Mouse (Mus musculus): ENCODE measurements at regions not wholly inside any gene's neighbourhood (a gene's known extent, or its start where the extent isn't known, plus 50 kb on each side); places are given as distances from the start of the nearest gene placed in this dataset.
A peak's percentile ranks its signal among the peaks of the same experiment; 100 is the strongest.

DNA sequence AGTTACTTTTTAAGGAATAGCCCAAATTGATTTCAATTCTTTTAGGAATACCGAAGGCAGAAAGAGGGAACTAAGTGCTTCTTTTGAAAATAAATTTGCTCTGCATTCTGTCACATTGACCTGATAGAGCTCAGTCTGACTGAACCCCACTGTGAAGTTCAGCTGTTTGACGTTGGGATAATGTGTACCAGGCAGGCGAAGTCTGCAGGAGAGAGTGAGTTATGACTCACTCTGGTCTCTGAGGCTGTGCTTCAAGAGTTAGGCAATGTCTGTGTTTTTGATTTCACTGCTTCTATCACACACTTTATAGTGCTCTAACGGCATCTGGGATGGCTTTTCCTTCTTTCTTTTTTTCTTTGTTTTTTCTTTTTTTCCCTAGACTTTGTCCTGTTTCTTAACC is 283.5 kb downstream of the Naf1 start:
- no peak for DNase-seq (ENCODE audit: low read depth, low spot score)

DNA sequence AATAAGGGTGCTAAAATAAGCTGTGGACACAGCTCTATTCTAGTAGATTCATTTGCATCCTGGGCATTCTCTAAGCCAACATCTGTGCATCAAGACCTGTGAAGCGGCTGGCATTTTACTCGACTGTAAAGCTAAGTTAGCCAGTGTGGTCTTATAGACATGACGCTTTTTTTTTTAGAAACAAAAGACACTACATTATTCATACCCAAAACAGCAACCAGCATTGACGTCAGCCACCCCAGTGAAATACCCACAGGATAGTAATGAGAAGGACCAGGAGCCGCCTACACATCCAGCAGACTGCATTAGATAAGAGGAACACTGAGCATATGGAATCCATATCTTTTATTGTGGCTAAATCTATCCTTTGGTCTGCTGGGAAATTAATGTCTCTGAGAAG is 321.7 kb downstream of the Naf1 start:
- peak; percentile 91 for DNase-seq (ENCODE audit: low read depth, low spot score)

DNA sequence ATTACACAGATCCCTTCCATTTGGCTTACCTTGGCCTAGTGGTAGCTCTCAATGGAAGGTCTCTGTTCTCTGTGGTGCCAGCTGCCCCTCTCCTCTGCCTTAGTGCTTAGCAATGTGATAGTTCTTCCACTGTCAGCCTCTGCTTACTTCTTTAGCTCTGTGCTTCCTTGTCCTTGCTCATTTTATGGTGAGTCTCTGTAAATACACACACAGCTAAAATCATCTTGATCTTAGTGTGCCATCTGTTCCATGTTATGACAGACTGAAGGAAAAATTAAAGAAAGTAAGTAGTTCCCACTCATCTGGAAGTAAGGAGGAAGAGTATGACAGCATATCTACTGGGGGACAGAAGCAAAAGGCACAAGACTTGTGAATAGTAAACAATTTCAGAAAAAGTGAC is 324.4 kb upstream of the Nat3 start:
- DNase-seq (ENCODE audit: low read depth, low spot score), result peak; percentile 22

DNA sequence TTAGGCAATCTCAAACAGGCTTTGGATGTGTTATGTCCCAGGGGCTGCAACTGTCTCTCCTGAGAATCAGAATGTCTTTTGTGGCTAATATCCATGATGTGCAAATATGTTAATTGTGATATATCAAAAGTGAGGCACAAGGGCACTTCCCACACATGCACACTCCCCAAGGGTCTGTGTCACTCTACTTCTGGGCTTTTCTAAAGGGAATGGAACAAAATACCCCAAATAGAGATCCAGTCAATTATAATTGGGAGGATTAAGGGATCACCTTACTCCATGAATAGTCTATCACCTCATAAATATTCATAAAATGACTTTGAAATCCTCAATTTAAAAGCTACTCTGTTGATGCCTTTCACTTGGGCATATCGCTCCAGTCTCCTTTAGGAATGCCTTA is 317.6 kb upstream of the Nat3 start:
- DNase-seq (ENCODE audit: low read depth, low spot score), result no peak

DNA sequence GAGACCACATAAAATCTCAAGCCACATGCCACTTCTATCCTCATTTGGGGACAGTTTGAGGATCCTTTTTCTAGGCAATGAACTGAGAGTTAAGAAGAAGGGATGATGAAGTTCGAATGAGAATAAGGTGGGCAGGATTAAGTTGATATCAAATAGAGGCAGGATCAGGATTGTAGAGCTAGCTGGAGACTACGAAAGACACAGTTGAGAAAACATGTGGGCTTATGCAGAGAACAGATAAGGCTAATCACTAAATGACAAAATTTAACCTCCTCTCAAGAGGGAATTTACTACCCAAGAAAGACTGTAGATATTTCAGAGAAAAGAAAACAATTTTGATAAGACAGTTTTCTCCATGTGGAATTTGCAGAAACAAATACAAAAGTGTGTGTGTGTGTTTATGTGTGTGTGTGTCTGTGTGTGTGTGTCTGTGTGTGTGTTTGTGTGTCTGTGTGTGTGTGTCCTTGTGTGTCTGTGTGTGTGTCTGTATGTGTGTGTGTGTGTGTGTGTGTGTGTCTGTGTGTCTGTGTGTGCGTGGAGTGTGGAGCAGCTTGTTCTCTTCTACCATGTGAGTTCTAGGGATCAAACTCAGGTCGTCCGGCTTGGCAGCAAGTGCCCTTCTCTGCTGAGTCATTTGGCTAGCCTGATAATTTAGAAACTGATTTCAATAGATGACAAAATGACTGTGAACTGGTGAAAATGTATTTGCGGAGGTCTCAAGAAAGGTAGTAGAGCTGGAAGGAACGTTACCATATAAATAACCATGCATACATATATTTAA is 291.5 kb upstream of the Nat3 start:
- DNase-seq (ENCODE audit: low read depth, low spot score), result no peak

DNA sequence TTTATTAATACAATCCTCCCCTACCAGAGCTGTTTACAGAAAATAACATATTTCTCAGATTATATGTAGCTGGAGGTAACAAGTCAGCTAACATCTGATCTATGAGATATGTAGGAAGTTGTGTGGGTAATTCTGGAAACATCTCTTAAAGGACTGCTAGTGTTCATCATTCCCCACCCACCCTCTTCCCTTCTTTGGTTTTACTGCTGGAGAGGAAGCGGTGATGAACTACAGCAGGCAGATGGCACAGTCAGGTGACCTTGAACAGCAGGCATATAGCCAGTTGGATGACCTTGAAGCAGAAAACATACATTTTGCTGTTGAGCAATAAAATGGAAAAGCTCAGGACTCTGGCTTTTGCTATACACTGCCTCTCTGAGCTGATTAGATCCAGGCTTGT is 284.7 kb upstream of the Nat3 start:
- peak; percentile 27 for DNase-seq (ENCODE audit: low read depth, low spot score)

DNA sequence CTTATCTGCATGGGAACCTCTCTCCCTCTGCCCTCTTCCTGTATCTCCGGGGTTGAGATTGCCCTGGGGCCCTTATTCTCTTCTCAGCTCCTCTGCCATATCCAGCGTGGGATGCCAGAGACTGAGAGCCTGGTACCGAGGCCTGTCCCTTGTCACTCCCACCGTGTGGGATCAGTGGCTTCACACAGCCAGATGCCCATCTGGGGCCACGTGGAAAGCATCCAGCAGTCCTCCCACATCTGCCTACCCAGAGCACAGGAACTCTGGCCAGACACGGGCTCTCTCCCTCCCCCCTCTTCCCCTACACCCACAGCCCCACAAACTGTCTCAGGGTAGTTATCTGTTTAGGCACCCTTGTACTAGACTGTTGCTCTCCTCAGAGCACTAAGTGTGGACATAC is 244.9 kb upstream of the Nat3 start:
- DNase-seq (ENCODE audit: low read depth, low spot score), result no peak

DNA sequence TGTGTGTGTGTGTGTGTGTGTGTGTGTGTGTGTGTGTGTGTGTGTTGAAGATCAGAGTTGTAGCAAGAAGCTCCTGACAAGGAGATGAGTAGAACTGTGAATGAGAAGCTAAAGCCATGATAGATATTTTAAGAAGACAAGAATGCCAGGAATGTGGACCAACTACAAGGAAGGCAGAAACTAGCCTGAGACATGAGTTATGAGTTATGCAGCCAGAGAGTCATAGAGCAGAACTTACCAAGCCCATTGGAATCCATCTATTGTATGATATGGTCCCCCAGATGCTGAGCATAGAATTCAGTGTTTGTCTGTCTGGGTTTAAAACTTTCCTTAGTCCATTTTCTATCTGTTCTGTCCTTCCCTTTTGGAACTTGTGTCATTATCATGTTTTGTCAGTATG is 244.2 kb upstream of the Nat3 start:
- DNase-seq (ENCODE audit: low read depth, low spot score), result no peak

DNA sequence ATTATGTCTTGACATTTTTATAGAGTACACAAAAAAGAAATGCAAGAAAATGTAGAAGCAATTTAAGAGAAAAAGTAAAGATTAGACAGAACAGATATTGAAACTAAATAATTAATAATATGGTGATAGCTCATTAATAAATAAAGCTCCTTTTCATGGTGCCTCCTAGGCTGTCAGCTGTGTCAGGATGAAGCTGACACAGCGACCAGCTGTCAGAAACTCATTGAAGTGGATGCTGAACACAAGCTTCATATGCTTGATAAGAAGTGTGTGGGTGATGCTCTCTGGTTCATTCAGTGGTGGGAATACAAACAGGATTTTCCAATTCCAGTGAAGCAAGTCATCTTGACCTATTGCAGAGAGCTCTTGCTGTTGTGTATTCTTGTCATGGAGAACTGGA is 213.2 kb upstream of the Nat3 start:
- no peak for DNase-seq (ENCODE audit: low read depth, low spot score)

DNA sequence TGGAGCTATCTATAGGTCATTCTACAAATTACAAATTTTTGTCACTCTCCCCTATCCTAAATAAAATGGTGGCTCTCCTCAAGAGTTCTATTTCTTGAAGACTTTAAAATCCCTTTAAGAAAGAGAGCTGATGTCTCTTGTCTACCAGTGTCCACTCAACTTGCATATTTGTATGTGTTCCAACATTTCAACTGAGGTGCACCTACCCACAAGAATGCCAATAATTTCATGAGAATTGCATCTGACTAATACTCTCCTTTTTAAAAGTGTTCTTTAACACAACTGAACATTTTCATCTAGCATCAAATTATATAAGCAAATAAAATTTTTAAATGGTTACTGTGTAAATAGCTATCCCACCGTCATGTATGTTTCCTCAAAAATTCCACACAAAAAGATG is 206.3 kb upstream of the Nat3 start:
- DNase-seq (ENCODE audit: low read depth, low spot score), result no peak

DNA sequence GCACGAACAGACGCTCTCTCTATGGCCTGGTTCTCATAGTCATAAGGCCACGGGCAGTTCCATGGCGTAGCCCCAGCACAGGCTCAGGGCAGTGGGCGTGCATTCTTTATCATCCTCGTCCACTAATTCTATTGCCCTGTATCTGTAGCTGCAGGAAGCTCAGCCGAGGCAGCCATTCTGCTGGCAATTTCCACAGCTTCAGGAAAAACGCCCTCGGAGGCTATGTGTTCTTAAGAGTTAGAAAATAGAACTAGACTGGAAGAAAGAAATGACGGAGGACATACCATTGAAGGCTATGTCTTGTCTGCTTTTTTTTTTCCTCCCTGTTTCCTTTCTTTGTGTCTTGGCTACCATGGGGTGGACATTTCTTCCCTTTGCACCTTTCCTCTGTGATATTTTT is 205.0 kb upstream of the Nat3 start:
- peak; percentile 21 for DNase-seq (ENCODE audit: low read depth, low spot score)

DNA sequence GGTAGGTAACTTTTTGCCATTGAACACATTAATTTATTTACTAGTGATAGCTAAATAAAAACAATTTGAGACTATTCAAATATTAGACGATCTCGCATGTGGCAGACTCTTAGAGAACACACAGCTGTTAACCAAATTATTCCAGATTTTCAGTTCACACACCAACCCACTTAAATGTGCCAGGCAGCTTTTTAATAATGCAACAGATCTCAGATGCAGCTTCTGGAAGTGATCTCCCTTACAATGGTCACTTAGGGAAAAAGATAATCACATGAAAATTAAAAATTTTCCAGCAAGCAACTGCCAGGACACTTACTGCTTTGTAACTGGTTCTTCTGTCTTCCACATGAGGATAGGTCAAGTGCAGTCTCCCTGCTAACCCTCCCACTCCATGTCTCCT is 203.1 kb upstream of the Nat3 start:
- no peak for DNase-seq (ENCODE audit: low read depth, low spot score)

DNA sequence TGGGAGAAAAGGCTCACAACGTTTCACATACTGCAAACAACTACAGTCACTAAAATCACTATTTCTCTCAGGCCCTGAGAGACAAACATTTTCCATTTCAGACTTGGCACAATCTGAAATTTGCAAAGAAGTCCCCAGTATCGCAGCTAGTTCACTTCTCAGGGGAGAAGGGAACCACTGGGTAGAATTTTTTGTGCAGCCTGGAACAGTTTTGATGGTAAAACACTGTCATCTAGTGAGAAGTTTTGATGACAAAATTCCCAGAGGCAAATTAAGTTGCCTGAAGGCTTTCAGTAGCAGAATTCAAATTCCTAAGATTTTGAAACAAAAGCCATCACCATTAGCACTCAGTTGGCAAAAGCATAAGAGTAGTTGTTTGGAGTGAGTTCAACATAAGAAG is 195.2 kb upstream of the Nat3 start:
- DNase-seq (ENCODE audit: low read depth, low spot score), result no peak

DNA sequence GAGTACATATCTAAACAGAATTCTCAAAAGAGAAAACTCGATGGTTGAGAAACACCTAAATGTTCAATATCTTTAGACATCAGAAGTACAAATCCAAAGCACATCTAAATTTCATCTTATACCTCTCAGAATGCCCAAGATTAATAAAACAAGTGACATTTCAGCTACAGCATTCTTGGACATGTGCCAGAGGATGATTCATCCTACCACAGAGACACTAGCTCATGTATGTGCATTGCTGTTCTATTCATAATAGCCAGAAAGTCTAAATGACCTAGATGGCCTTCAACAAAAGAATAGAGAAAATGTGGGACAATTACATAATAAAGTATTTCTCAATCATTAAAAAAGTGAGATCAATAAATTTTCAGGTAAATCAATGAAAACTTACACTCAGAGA is 146.6 kb upstream of the Nat3 start:
- no peak for DNase-seq (ENCODE audit: low read depth, low spot score)

DNA sequence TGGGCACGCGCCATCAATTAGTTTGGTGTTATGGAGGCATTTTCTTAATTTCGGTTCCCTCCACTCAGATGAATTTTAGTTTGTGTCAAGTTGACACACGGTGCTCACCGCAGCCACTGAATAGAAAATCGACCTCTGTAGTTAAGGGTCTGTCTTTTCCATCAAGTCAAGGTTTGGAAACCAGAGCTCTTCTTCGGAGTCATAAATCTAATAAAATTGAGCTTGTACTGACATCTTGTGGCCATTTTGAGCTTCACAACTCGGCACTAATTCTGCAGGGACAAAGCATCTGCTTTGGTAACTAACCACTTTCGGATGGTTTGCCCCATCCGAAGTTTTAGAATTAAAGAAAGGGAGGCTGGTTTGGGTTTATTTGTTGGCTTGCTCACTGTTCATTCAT is 117.7 kb upstream of the Nat3 start:
- peak; percentile 28 for DNase-seq (ENCODE audit: low read depth, low spot score)

DNA sequence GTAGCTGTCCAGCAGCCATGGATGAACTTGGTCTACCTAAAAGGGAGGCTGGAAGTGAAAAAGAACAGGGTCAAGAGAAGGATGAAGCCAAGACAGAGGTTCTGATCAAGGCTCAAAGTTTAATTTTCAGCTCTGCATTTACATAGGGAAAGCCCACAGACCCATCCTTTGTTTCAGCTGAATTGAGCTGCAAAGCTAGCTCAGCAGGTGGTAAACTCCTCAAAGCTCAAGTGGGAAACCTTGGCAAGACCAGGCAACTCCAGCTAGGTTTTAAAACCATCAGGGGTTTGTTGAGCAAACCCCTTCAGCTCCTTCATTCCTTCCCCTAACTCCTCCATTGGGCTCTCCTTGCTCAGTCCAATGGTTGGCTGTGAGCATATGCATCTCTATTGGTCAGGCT is 108.8 kb upstream of the Nat3 start:
- DNase-seq (ENCODE audit: low read depth, low spot score), result no peak

DNA sequence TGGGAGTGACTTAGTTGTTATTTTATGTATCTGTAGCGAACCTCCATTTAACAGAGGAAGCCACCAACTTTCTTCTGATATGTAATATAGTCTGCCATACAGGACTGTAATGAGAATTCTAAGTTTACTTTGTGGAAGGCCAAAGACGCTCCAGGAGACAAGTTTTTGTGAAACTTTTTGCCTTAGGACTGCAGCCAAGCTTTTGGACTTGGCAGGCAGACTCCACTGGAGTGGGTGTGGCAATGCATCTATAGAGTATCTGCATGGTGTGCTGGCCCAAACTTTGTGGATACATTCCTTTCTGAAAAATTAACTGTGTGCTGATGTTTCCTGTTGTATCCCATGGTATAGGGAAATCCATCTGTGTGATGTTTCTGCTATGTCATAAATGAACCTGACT is 101.1 kb upstream of the Nat3 start:
- no peak for DNase-seq (ENCODE audit: low read depth, low spot score)

Data from telencephalon, adult 2 months (tissue).